In genomic region chr11:29514682-29515412, GRCm38 (mm10) we compare ENCODE assay signal across 8 mouse cellular contexts. TPM values are rescaled to one million over a fixed set of nuclear protein-coding genes. Genes with fewer than 3 reads are reported as not detected.
DNase-seq lines count a peak whose midpoint lies in the region; ATAC-seq and TF ChIP-seq lines count a peak whose summit lies in the region.

TSS of gene Prorsd1 (minus strand) at chr11:29515033.

- 4% methylated on average over 40 of the region's 40 CpGs for WGBS in embryonic facial prominence, embryonic 14.5 days
- 3% methylated on average over 40 of the region's 40 CpGs for WGBS in heart, adult 2 months
- WGBS in limb, embryonic 15.5 days: 3% methylated on average over 40 of the region's 40 CpGs

- peak within 1 kb of the TSS; percentile 56 for H3K4me3 ChIP-seq in embryonic facial prominence, embryonic 14.5 days (ENCODE audit: low read depth, low read length)
- peak within 1 kb of the TSS; percentile 64 for H3K4me3 ChIP-seq in heart, adult 2 months
- peak within 1 kb of the TSS; percentile 65 for H3K4me3 ChIP-seq in limb, embryonic 15.5 days

- H3K36me3 ChIP-seq in embryonic facial prominence, embryonic 14.5 days (ENCODE audit: control insufficient read depth, insufficient read depth, low read length): peaks cover 18% of the 10 kb centered on the region
- H3K36me3 ChIP-seq in heart, adult 2 months (ENCODE audit: control insufficient read depth, insufficient read depth, low read length): peaks cover 3% of the 10 kb centered on the region
- peaks cover 11% of the 10 kb centered on the region for H3K36me3 ChIP-seq in limb, embryonic 15.5 days

- no peaks in the 10 kb centered on the region for H3K9me3 ChIP-seq in embryonic facial prominence, embryonic 14.5 days (ENCODE audit: control insufficient read depth, low read length)
- no peaks in the 10 kb centered on the region for H3K9me3 ChIP-seq in limb, embryonic 15.5 days

- H3K4me1 ChIP-seq in embryonic facial prominence, embryonic 14.5 days (ENCODE audit: control insufficient read depth, insufficient read depth, low read length): peaks cover 7% of the 10 kb centered on the region; the same call in 1 of the 2 replicates
- H3K4me1 ChIP-seq in heart, adult 2 months (ENCODE audit: control insufficient read depth, insufficient read depth, low read length): peaks cover 1% of the 10 kb centered on the region; the same call in 1 of the 2 replicates
- H3K4me1 ChIP-seq in limb, embryonic 15.5 days: peaks cover 3% of the 10 kb centered on the region; the same call in 1 of the 2 replicates

- ATAC-seq in embryonic facial prominence, embryonic 14.5 days (ENCODE audit: low read depth): peak; percentile 99
- ATAC-seq in limb, embryonic 15.5 days (ENCODE audit: insufficient number of reproducible peaks, low FRiP score, low TSS enrichment, low read depth): peak; percentile 97

- H3K79me2 ChIP-seq in heart, adult 2 months (replicated peaks; ENCODE audit: control insufficient read depth, insufficient read depth, low read length): no peaks in the 10 kb centered on the region

- peak; percentile 95 for DNase-seq in 416B (ENCODE audit: low read depth)
- peak; percentile 67 to 80 for DNase-seq in adrenal gland, postnatal 4 days (ENCODE audit: low spot score in 2 of 2)
- DNase-seq in embryonic facial prominence, embryonic 14.5 days (ENCODE audit: low spot score): peak; percentile 96
- DNase-seq in heart, adult 2 months: peak; percentile 91 to 93
- peak; percentile 93 to 94 for DNase-seq in kidney, adult 8-10 months
- DNase-seq in monocyte, adult 2 months (ENCODE audit: low read depth in 1 of 2, low spot score in 2 of 2): peak; percentile 77 to 85
- peak; percentile 95 to 96 for DNase-seq in spleen, postnatal 36 days (ENCODE audit: low spot score in 2 of 2)

- peak; percentile 92 for TF ChIP-seq POLR2A in heart, adult 2 months (IDR thresholded peaks at IDR 0.05; ENCODE audit: insufficient read depth, low read depth, low read length)

- 0 out of 2 replicates have a peak, but pooled peaks have one; percentile 10 for TF ChIP-seq EP300 in heart, adult 2 months (IDR thresholded peaks at IDR 0.05; ENCODE audit: insufficient read depth, low read depth, low read length)

- TF ChIP-seq CTCF in heart, adult 2 months (IDR thresholded peaks at IDR 0.05): no peak

- H3K27ac ChIP-seq in embryonic facial prominence, embryonic 14.5 days (replicated peaks; ENCODE audit: low read depth, low read length): peak within 1 kb of the TSS; percentile 65
- peak within 1 kb of the TSS; percentile 72 for H3K27ac ChIP-seq in heart, adult 2 months
- H3K27ac ChIP-seq in limb, embryonic 15.5 days: peak within 1 kb of the TSS; percentile 91

- peak within 1 kb of the TSS; percentile 66 for H3K9ac ChIP-seq in embryonic facial prominence, embryonic 14.5 days (ENCODE audit: low read depth, low read length)
- H3K9ac ChIP-seq in heart, adult 2 months (ENCODE audit: low read depth, low read length): peak within 1 kb of the TSS; percentile 82
- H3K9ac ChIP-seq in limb, embryonic 15.5 days: peak within 1 kb of the TSS; percentile 68

- H3K27me3 ChIP-seq in embryonic facial prominence, embryonic 14.5 days (replicated peaks; ENCODE audit: control insufficient read depth, insufficient read depth, low read length): no peaks in the 10 kb centered on the region
- H3K27me3 ChIP-seq in heart, adult 2 months (ENCODE audit: control insufficient read depth, insufficient read depth, low read length): no peaks in the 10 kb centered on the region
- H3K27me3 ChIP-seq in limb, embryonic 15.5 days: no peaks in the 10 kb centered on the region

- intact Hi-C loops in heart, adult 2 months (cut with DNase I): loop anchor here (10.0 kb wide), 1 partner anchor 340 kb away; the partner anchor contains the start of gene Ppp4r3b

- H3K4me2 ChIP-seq in embryonic facial prominence, embryonic 14.5 days (ENCODE audit: low read depth, low read length): peak within 1 kb of the TSS; percentile 60
- peak within 1 kb of the TSS; percentile 48 for H3K4me2 ChIP-seq in limb, embryonic 15.5 days

RNA-seq across cellular contexts. Expression of gene Prorsd1, which starts in this region (rescaled TPM):
- 10 to 100 TPM; 17.7 to 22.3 TPM for total RNA-seq in adrenal gland, postnatal 4 days (2021)
- polyA plus RNA-seq in embryonic facial prominence, embryonic 14.5 days (2014; fragmentation: Nextera tagmentation; extraction: Ambion mirVana): 28.1 and 33.1 TPM in 2 replicates
- total RNA-seq in heart, adult 2 months (2021): 10 to 100 TPM; 20.4 to 22.0 TPM
- 6.7 and 12.2 TPM in 2 replicates for polyA plus RNA-seq in heart, adult 2 months (2012; rRNA removed)
- polyA plus RNA-seq in limb, embryonic 15.5 days (2015; fragmentation: Nextera tagmentation; extraction: Ambion mirVana): 30.3 and 31.8 TPM in 2 replicates

Comparison
In these comparisons a context has a peak if more than half of its experiments do, and no peak if none do; other contexts are left out.
1. Peak in every context shown above with its lines: DNase-seq, ATAC-seq, H3K4me3 ChIP-seq and H3K27ac ChIP-seq.